Mouse (Mus musculus): Measurements from ENCODE around the gene P2rx7.

Gene P2rx7

GRCm38 (mm10) chr5:122731321-122731720, 87.6 kb downstream of the P2rx7 start:
- DNase-seq (ENCODE audit: low spot score): no peak

- no peak for DNase-seq (ENCODE audit: low spot score)
Measured at GRCm38 (mm10) chr5:122731991-122732673, 88.4 kb downstream of the P2rx7 start.

GRCm38 (mm10) chr5:122733881-122734280, 90.2 kb downstream of the P2rx7 start:
- DNase-seq (ENCODE audit: low spot score): no peak

GRCm38 (mm10) chr5:122735853-122736252, 92.1 kb downstream of the P2rx7 start:
- no peak for DNase-seq (ENCODE audit: low spot score)

DNA sequence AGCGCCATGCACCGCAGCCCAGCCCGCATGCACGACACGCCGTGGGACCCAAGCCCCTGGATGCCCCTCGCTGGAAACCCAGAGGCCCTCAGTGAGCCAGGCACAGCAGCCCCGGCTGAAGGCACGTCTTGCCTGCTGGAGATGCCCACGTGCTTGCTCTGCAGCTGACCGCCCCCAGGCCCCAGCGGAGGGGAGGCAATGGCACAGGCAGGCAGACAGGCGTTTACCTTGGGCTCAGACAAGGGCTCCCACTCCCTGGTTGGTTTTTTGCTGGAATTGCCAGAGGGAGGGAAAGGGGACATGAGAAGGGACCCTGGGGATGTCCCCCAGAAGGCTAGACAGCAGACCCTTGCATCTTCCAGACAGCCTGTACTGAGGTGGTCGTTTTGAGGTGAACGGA, 93.0 kb downstream of the P2rx7 start:
- no peak for DNase-seq (ENCODE audit: low spot score)
